Mouse (Mus musculus) midbrain, embryonic 12.5 days (tissue): ENCODE measurements around the gene Mthfd2. TPM values are rescaled to one million over a fixed set of nuclear protein-coding genes. Genes with fewer than 3 reads are reported as not detected.
"Not testable (repeated sequence)": the region's sequence is repeated elsewhere in the genome, so short reads cannot be mapped to it uniquely, and the experiment has no call there.

Source experiments
- ATAC-seq: fragments of 200-750 bp; cut with Nextera tagmentation; 2 replicates; pipeline ENCODE4 v1.8.0; 2017; ENCODE audit warnings: low read depth, moderate TSS enrichment, moderate library complexity; ENCODE audit not compliant: low FRiP score
- H3K27ac ChIP-seq: fragments of 300-500 bp; sonication (generic); replicated peaks from 2 replicates; pipeline ENCODE4 v1.5.1; 2016; ENCODE audit warnings: mild to moderate bottlenecking
- H3K27me3 ChIP-seq: fragments of 300-500 bp; sonication (generic); 2 replicates; pipeline ENCODE4 v1.6.1; 2016; ENCODE audit warnings: mild to moderate bottlenecking
- H3K36me3 ChIP-seq: fragments of 300-500 bp; sonication (generic); 2 replicates; pipeline ENCODE4 v1.6.1; 2016
- H3K4me1 ChIP-seq: fragments of 300-500 bp; sonication (generic); 2 replicates; pipeline ENCODE4 v1.6.1; 2016
- H3K4me2 ChIP-seq: fragments of 300-500 bp; sonication (generic); replicated peaks from 2 replicates; pipeline ENCODE4 v1.6.1; 2016; ENCODE audit warnings: mild to moderate bottlenecking, moderate library complexity
- H3K4me3 ChIP-seq: fragments of 300-500 bp; sonication (generic); 2 replicates; pipeline ENCODE4 v1.5.1; 2016; ENCODE audit warnings: mild to moderate bottlenecking
- H3K9ac ChIP-seq: fragments of 300-500 bp; sonication (generic); replicated peaks from 2 replicates; pipeline ENCODE4 v1.6.1; 2016; ENCODE audit warnings: mild to moderate bottlenecking, moderate library complexity
- H3K9me3 ChIP-seq: fragments of 300-500 bp; sonication (generic); 2 replicates; pipeline ENCODE4 v1.6.1; 2016; ENCODE audit warnings: mild to moderate bottlenecking
- WGBS: fragments of 180-500 bp; shearing (Covaris S2); methylation state at CpG from one replicate; pipeline ENCODE4 v1.1.7; 2016; 5-methylcytosine and 5-hydroxymethylcytosine counted together
- polyA plus RNA-seq: library from polyadenylated mRNA; unstranded; fragments of >200 nt; fragmentation: Nextera tagmentation; extraction: Ambion mirVana; gene quantifications from 2 replicates; pipeline ENCODE4 v1.2.1, GENCODE M21; 2016

Gene Mthfd2
- polyA plus RNA-seq, 1 experiment from 2014 or later, result 33.0 TPM

GRCm38 (mm10) chr6:83351490-83352160 lies 25.9 kb upstream of the Mthfd2 start:
- H3K9me3 ChIP-seq, result no peaks in the 10 kb centered on the region
- peaks cover 21% of the 10 kb centered on the region for H3K36me3 ChIP-seq
- H3K27me3 ChIP-seq, result no peaks in the 10 kb centered on the region
- ATAC-seq, result no peak
- H3K9ac ChIP-seq, result no peak overlapping the region; the same call in 1 of the 2 replicates
- H3K4me1 ChIP-seq, result peaks cover 17% of the 10 kb centered on the region
- WGBS, result 84% methylated on average over 7 of the region's 7 CpGs
- H3K27ac ChIP-seq, result no peak overlapping the region
- H3K4me3 ChIP-seq, result no peak overlapping the region
- no peak overlapping the region for H3K4me2 ChIP-seq

- Histone ChIP-seq H3K9me3 (no peaks in the 10 kb centered on the region), H3K9ac (no peak overlapping the region), H3K27ac (no peak overlapping the region), H3K4me1 (peaks cover 16% of the 10 kb centered on the region), H3K4me3 (no peak overlapping the region), H3K4me2 (no peak overlapping the region), H3K27me3 (no peaks in the 10 kb centered on the region), H3K36me3 (peaks cover 21% of the 10 kb centered on the region)
- 92% methylated on average over 16 of the region's 16 CpGs for WGBS
- ATAC-seq, result no peak
These were observed 25.2 kb upstream of the Mthfd2 start for GRCm38 (mm10) chr6:83350851-83351405.

GRCm38 (mm10) chr6:83350172-83350571 lies 24.5 kb upstream of the Mthfd2 start:
- H3K27ac ChIP-seq, result no peak overlapping the region
- H3K36me3 ChIP-seq, result peaks cover 19% of the 10 kb centered on the region
- no peaks in the 10 kb centered on the region for H3K27me3 ChIP-seq
- peaks cover 16% of the 10 kb centered on the region for H3K4me1 ChIP-seq
- H3K4me2 ChIP-seq, result peak overlapping the region; percentile 87
- peak overlapping the region; percentile 93 for H3K9ac ChIP-seq
- H3K9me3 ChIP-seq, result no peaks in the 10 kb centered on the region
- no peak for ATAC-seq
- WGBS, result 87% methylated on average over 7 of the region's 7 CpGs
- H3K4me3 ChIP-seq, result peak overlapping the region; percentile 92

GRCm38 (mm10) chr6:83349274-83349958 lies 23.7 kb upstream of the Mthfd2 start:
- peak overlapping the region; percentile 92 for H3K4me3 ChIP-seq
- ATAC-seq, result peak; percentile 96
- no peak overlapping the region; the same call in 1 of the 2 replicates for H3K27ac ChIP-seq
- H3K4me1 ChIP-seq, result peaks cover 16% of the 10 kb centered on the region
- 0% methylated on average over 53 of the region's 53 CpGs for WGBS
- H3K27me3 ChIP-seq, result no peaks in the 10 kb centered on the region
- H3K4me2 ChIP-seq, result peak overlapping the region; percentile 87
- peaks cover 11% of the 10 kb centered on the region for H3K36me3 ChIP-seq
- peak overlapping the region; percentile 93 for H3K9ac ChIP-seq
- H3K9me3 ChIP-seq, result no peaks in the 10 kb centered on the region

- peak; percentile 42; the same call in 1 of the 2 replicates for ATAC-seq
- H3K27me3 ChIP-seq, result no peaks in the 10 kb centered on the region
- H3K36me3 ChIP-seq, result peaks cover 9% of the 10 kb centered on the region
- peak within 1 kb of the TSS; percentile 92 for H3K4me3 ChIP-seq
- WGBS, result 33% methylated on average over 6 of the region's 6 CpGs
- H3K4me2 ChIP-seq, result peak within 1 kb of the TSS; percentile 87
- no peaks in the 10 kb centered on the region for H3K9me3 ChIP-seq
- no peak within 1 kb of the TSS; the same call in 1 of the 2 replicates for H3K27ac ChIP-seq
- peaks cover 16% of the 10 kb centered on the region for H3K4me1 ChIP-seq
- peak within 1 kb of the TSS; percentile 93 for H3K9ac ChIP-seq
These were observed 23.2 kb upstream of the Mthfd2 start, which contains the start of gene Bola3 for GRCm38 (mm10) chr6:83348873-83349272. TSS of gene Bola3 (plus strand) at chr6:83349147.

GRCm38 (mm10) chr6:83347916-83348315 lies 22.2 kb upstream of the Mthfd2 start:
- no peak overlapping the region for H3K9ac ChIP-seq
- H3K9me3 ChIP-seq, result no peaks in the 10 kb centered on the region
- H3K4me1 ChIP-seq, result peaks cover 16% of the 10 kb centered on the region
- no peak overlapping the region for H3K27ac ChIP-seq
- 86% methylated on average over 3 of the region's 3 CpGs for WGBS
- ATAC-seq, result no peak
- H3K4me3 ChIP-seq, result no peak overlapping the region
- peaks cover 4% of the 10 kb centered on the region for H3K36me3 ChIP-seq
- H3K4me2 ChIP-seq, result no peak overlapping the region
- H3K27me3 ChIP-seq, result no peaks in the 10 kb centered on the region

- WGBS, result 95% methylated on average over 8 of the region's 8 CpGs
These were observed 19.6 kb upstream of the Mthfd2 start for GRCm38 (mm10) chr6:83345285-83345684.

GRCm38 (mm10) chr6:83342957-83343356 lies 17.2 kb upstream of the Mthfd2 start:
- 90% methylated on average over 2 of the region's 2 CpGs for WGBS
- H3K4me3 ChIP-seq, result no peak overlapping the region
- H3K4me1 ChIP-seq, result no peaks in the 10 kb centered on the region
- H3K9ac ChIP-seq, result no peak overlapping the region
- ATAC-seq, result no peak
- H3K9me3 ChIP-seq, result no peaks in the 10 kb centered on the region
- peaks cover 47% of the 10 kb centered on the region for H3K36me3 ChIP-seq
- no peaks in the 10 kb centered on the region for H3K27me3 ChIP-seq
- no peak overlapping the region for H3K4me2 ChIP-seq
- H3K27ac ChIP-seq, result no peak overlapping the region

More at GRCm38 (mm10) chr6:83345285-83345684, 19.6 kb upstream of the Mthfd2 start:
- not testable (repeated sequence) for H3K4me3 ChIP-seq, H3K4me2 ChIP-seq, H3K27me3 ChIP-seq, H3K9me3 ChIP-seq, H3K27ac ChIP-seq, ATAC-seq, H3K9ac ChIP-seq
- peaks cover 11% of the 10 kb centered on the region for H3K4me1 ChIP-seq
- H3K36me3 ChIP-seq, result peaks cover 25% of the 10 kb centered on the region

GRCm38 (mm10) chr6:83341387-83341786 lies 15.7 kb upstream of the Mthfd2 start:
- no peaks in the 10 kb centered on the region for H3K27me3 ChIP-seq
- peaks cover 52% of the 10 kb centered on the region for H3K36me3 ChIP-seq
- no peak overlapping the region for H3K4me3 ChIP-seq
- H3K27ac ChIP-seq, result no peak overlapping the region
- H3K9me3 ChIP-seq, result no peaks in the 10 kb centered on the region
- WGBS, result 88% methylated on average over 3 of the region's 3 CpGs
- H3K4me2 ChIP-seq, result no peak overlapping the region
- no peak overlapping the region for H3K9ac ChIP-seq
- no peaks in the 10 kb centered on the region for H3K4me1 ChIP-seq
- ATAC-seq, result no peak

GRCm38 (mm10) chr6:83327591-83328190 lies 2.0 kb upstream of the Mthfd2 start:
- Histone ChIP-seq H3K4me2 (peak overlapping the region; percentile 70; the same call in 1 of the 2 replicates), H3K4me3 (no peak overlapping the region), H3K9ac (no peak overlapping the region), H3K9me3 (no peaks in the 10 kb centered on the region), H3K4me1 (peaks cover 19% of the 10 kb centered on the region), H3K27me3 (no peaks in the 10 kb centered on the region), H3K36me3 (peaks cover 29% of the 10 kb centered on the region), H3K27ac (no peak overlapping the region)
- WGBS, result 87% methylated on average over 3 of the region's 3 CpGs
- ATAC-seq, result no peak

- Histone ChIP-seq H3K9me3 (no peaks in the 10 kb centered on the region), H3K27ac (no peak overlapping the region), H3K4me3 (peak overlapping the region; percentile 92), H3K4me1 (peaks cover 19% of the 10 kb centered on the region), H3K27me3 (no peaks in the 10 kb centered on the region), H3K36me3 (peaks cover 21% of the 10 kb centered on the region), H3K4me2 (peak overlapping the region; percentile 70), H3K9ac (peak overlapping the region; percentile 96)
- WGBS, result 73% methylated on average over 6 of the region's 6 CpGs
- ATAC-seq, result no peak
These were observed 1.1 kb upstream of the Mthfd2 start for GRCm38 (mm10) chr6:83326761-83327160.

- no peak; the same call in 1 of the 2 replicates for ATAC-seq
- peak overlapping the region; percentile 96 for H3K9ac ChIP-seq
- peak overlapping the region; percentile 70 for H3K4me2 ChIP-seq
- 13% methylated on average over 6 of the region's 6 CpGs for WGBS
- H3K9me3 ChIP-seq, result no peaks in the 10 kb centered on the region
- peak overlapping the region; percentile 92 for H3K27ac ChIP-seq
- H3K4me1 ChIP-seq, result peaks cover 19% of the 10 kb centered on the region
- H3K36me3 ChIP-seq, result peaks cover 17% of the 10 kb centered on the region
- H3K4me3 ChIP-seq, result peak overlapping the region; percentile 92
- H3K27me3 ChIP-seq, result no peaks in the 10 kb centered on the region
These were observed 657 bp upstream of the Mthfd2 start for GRCm38 (mm10) chr6:83326394-83326736.
